Mouse (Mus musculus) left cerebral cortex, postnatal 14 days (tissue): Measurements from ENCODE around the gene Arl3. TPM values are rescaled to one million over a fixed set of nuclear protein-coding genes. Genes with fewer than 3 reads are reported as not detected.

ENCODE experiments used
- DNase-seq, 2 experiments: peaks; one replicate each; pipeline ENCODE4 v3.0.0; 2021 to 2022; ENCODE audit warnings: low spot score in 2 of 2, mixed read lengths in 1 of 2
- intact Hi-C: fragments of 180-260 bp; cut with DNase I; formaldehyde crosslinking; loops from one replicate; pipeline ENCODE4 v1.15.1; 2025
- total RNA-seq, 2 experiments: library from RNA; stranded (reverse); gene quantifications; 2 replicates each; pipeline ENCODE4 v1.2.3; 2021

The Arl3 gene
- total RNA-seq, 2 experiments from 2014 or later, result 103 to 116 TPM

GRCm38 (mm10) chr19:46547565-46547964 is 25.4 kb downstream of the Arl3 start:
- intact Hi-C loops, result no loop called here
- no peak for DNase-seq

GRCm38 (mm10) chr19:46542750-46543149 is 30.2 kb downstream of the Arl3 start:
- intact Hi-C loops, result no loop called here
- no peak for DNase-seq

GRCm38 (mm10) chr19:46538213-46538612 is 34.8 kb downstream of the Arl3 start:
- no peak for DNase-seq
- intact Hi-C loops, result no loop called here

GRCm38 (mm10) chr19:46537357-46537756 is 35.6 kb downstream of the Arl3 start:
- intact Hi-C loops, result no loop called here
- no peak for DNase-seq

GRCm38 (mm10) chr19:46534542-46535098 is 38.4 kb downstream of the Arl3 start:
- intact Hi-C loops, result no loop called here
- no peak for DNase-seq

GRCm38 (mm10) chr19:46533525-46533924 is 39.5 kb downstream of the Arl3 start:
- intact Hi-C loops, result no loop called here
- no peak for DNase-seq

- no peak for DNase-seq
- intact Hi-C loops, result no loop called here
Observed at GRCm38 (mm10) chr19:46533066-46533465, 39.9 kb downstream of the Arl3 start.

- intact Hi-C loops, result no loop called here
- no peak for DNase-seq
Observed at GRCm38 (mm10) chr19:46532031-46532688, 40.8 kb downstream of the Arl3 start.

GRCm38 (mm10) chr19:46531071-46532030 is 41.6 kb downstream of the Arl3 start:
- intact Hi-C loops, result no loop called here
- DNase-seq, result peak in 1 of 2 experiments; percentile 56

- no peak for DNase-seq
- intact Hi-C loops, result no loop called here
Observed at GRCm38 (mm10) chr19:46530449-46530990, 42.5 kb downstream of the Arl3 start.

GRCm38 (mm10) chr19:46529601-46530448 is 43.2 kb downstream of the Arl3 start:
- intact Hi-C loops, result no loop called here
- DNase-seq, result no peak

- intact Hi-C loops, result no loop called here
- no peak for DNase-seq
Observed at GRCm38 (mm10) chr19:46528529-46529213, 44.3 kb downstream of the Arl3 start.

- DNase-seq, result no peak
- intact Hi-C loops, result no loop called here
Observed at GRCm38 (mm10) chr19:46527632-46528528, 45.1 kb downstream of the Arl3 start.

- no peak for DNase-seq
Observed at GRCm38 (mm10) chr19:46525691-46526631, 47.0 kb downstream of the Arl3 start.

GRCm38 (mm10) chr19:46524601-46525321 is 48.2 kb downstream of the Arl3 start:
- intact Hi-C loops, result loop anchor here (2.0 kb wide), 1 partner anchor 22 kb away; no protein-coding TSS in a partner anchor
- no peak for DNase-seq

More at GRCm38 (mm10) chr19:46525691-46526631, 47.0 kb downstream of the Arl3 start:
- intact Hi-C loops, result loop anchor here (2.0 kb wide), 1 partner anchor 23 kb away; no protein-coding TSS in a partner anchor

- intact Hi-C loops, result loop anchor here (2.0 kb wide), 1 partner anchor 21 kb away; no protein-coding TSS in a partner anchor
- DNase-seq, result no peak
Observed at GRCm38 (mm10) chr19:46524152-46524544, 48.9 kb downstream of the Arl3 start.
